Mouse (Mus musculus) frontal cortex, postnatal 14 days (tissue): Measurements from ENCODE around the gene Nmral1.
A peak's percentile ranks its signal among the peaks of the same experiment; 100 is the strongest.
"Not testable (repeated sequence)": the region's sequence is repeated elsewhere in the genome, so short reads cannot be mapped to it uniquely, and the experiment has no call there.

ENCODE experiments used
- DNase-seq, 2 experiments: peaks; one replicate each; pipeline ENCODE4 v3.0.0; 2022; ENCODE audit warnings: low spot score in 2 of 2

Gene Nmral1

GRCm38 (mm10) chr16:4718753-4719518 lies at the start of gene Nmral1:
Nmral1 (minus strand) TSS chr16:4719356.
- DNase-seq, result peak; percentile 37

- no peak for DNase-seq
Observed at GRCm38 (mm10) chr16:4768719-4769118, 49.6 kb upstream of the Nmral1 start.

GRCm38 (mm10) chr16:4767012-4767790 lies 48.0 kb upstream of the Nmral1 start:
- DNase-seq, result no peak

- no peak for DNase-seq
Observed at GRCm38 (mm10) chr16:4765852-4766251, 46.7 kb upstream of the Nmral1 start.

GRCm38 (mm10) chr16:4763276-4763675 lies 44.1 kb upstream of the Nmral1 start:
- DNase-seq, result no peak

GRCm38 (mm10) chr16:4762437-4762836 lies 43.3 kb upstream of the Nmral1 start:
- no peak for DNase-seq

GRCm38 (mm10) chr16:4756660-4757335 lies 37.6 kb upstream of the Nmral1 start:
- DNase-seq, result not testable (repeated sequence)

GRCm38 (mm10) chr16:4754045-4754444 lies 34.9 kb upstream of the Nmral1 start:
- no peak for DNase-seq

- DNase-seq, result no peak
Observed at GRCm38 (mm10) chr16:4752155-4752554, 33.0 kb upstream of the Nmral1 start.

- no peak for DNase-seq
Observed at GRCm38 (mm10) chr16:4742186-4742585, 23.0 kb upstream of the Nmral1 start.

- DNase-seq, result no peak
Observed at GRCm38 (mm10) chr16:4739994-4740393, 20.8 kb upstream of the Nmral1 start.

- DNase-seq, result no peak
Observed at GRCm38 (mm10) chr16:4736262-4736661, 17.1 kb upstream of the Nmral1 start.

GRCm38 (mm10) chr16:4730776-4731358 lies 11.7 kb upstream of the Nmral1 start:
- no peak for DNase-seq

GRCm38 (mm10) chr16:4727963-4728362 lies 8.8 kb upstream of the Nmral1 start:
- DNase-seq, result no peak

GRCm38 (mm10) chr16:4727526-4727925 lies 8.4 kb upstream of the Nmral1 start:
- DNase-seq, result no peak

- peak in 1 of 2 experiments; percentile 24 for DNase-seq
Observed at GRCm38 (mm10) chr16:4726528-4727128, 7.5 kb upstream of the Nmral1 start.

- peak; percentile 80 to 90 for DNase-seq
Observed at GRCm38 (mm10) chr16:4725780-4726527, 6.8 kb upstream of the Nmral1 start, which contains the start of gene Hmox2. Hmox2 (plus strand) TSS chr16:4726361.

- DNase-seq, result no peak
Observed at GRCm38 (mm10) chr16:4725266-4725665, 6.1 kb upstream of the Nmral1 start.

- no peak for DNase-seq
Observed at GRCm38 (mm10) chr16:4722915-4723209, 3.7 kb upstream of the Nmral1 start.

- no peak for DNase-seq
Observed at GRCm38 (mm10) chr16:4722128-4722914, 3.2 kb upstream of the Nmral1 start.
